Mouse (Mus musculus) intestine, embryonic 14.5 days (tissue): Measurements from ENCODE around the gene Myh14. TPM values are rescaled to one million over a fixed set of nuclear protein-coding genes. Genes with fewer than 3 reads are reported as not detected.
A peak's percentile ranks its signal among the peaks of the same experiment; 100 is the strongest.

Experiments used
- ATAC-seq: fragments of 200-750 bp; cut with Nextera tagmentation; replicated peaks from 2 replicates; pipeline ENCODE4 v1.8.0; 2017; ENCODE audit warnings: low read depth, moderate number of reproducible peaks, moderate TSS enrichment, moderate library complexity; ENCODE audit not compliant: low FRiP score, low TSS enrichment
- DNase-seq: peaks from one replicate; pipeline ENCODE4 v3.0.0-alpha.2; 2018; ENCODE audit warnings: low spot score
- H3K27ac ChIP-seq: fragments of 300-500 bp; sonication (generic); 2 replicates; pipeline ENCODE4 v1.5.1; 2014; ENCODE audit warnings: low read depth, mild to moderate bottlenecking, control low read depth
- H3K27me3 ChIP-seq: fragments of 300-500 bp; sonication (generic); replicated peaks from 2 replicates; pipeline ENCODE4 v1.6.1; 2014; ENCODE audit warnings: low read length, control low read depth; ENCODE audit not compliant: control insufficient read depth, insufficient read depth
- H3K36me3 ChIP-seq: fragments of 300-500 bp; sonication (generic); 2 replicates; pipeline ENCODE4 v1.6.1; 2014; ENCODE audit warnings: low read length, control low read depth; ENCODE audit not compliant: control insufficient read depth, insufficient read depth
- H3K4me1 ChIP-seq: fragments of 300-500 bp; sonication (generic); replicated peaks from 2 replicates; pipeline ENCODE4 v1.6.1; 2014; ENCODE audit warnings: low read length, control low read depth, mixed read lengths; ENCODE audit not compliant: control insufficient read depth, insufficient read depth
- H3K4me2 ChIP-seq: fragments of 300-500 bp; sonication (generic); 2 replicates; pipeline ENCODE4 v1.6.1; 2014; ENCODE audit warnings: low read length
- H3K4me3 ChIP-seq: fragments of 300-500 bp; sonication (generic); 2 replicates; pipeline ENCODE4 v1.5.1; 2014; ENCODE audit warnings: low read depth, low read length, control low read depth, mixed read lengths
- H3K9ac ChIP-seq: fragments of 300-500 bp; sonication (generic); 2 replicates; pipeline ENCODE4 v1.6.1; 2014; ENCODE audit warnings: mild to moderate bottlenecking, low read length
- H3K9me3 ChIP-seq: fragments of 300-500 bp; sonication (generic); 2 replicates; pipeline ENCODE4 v1.6.1; 2016; ENCODE audit warnings: low read length, control low read depth; ENCODE audit not compliant: control insufficient read depth
- WGBS: fragments of 180-500 bp; shearing (Covaris S2); extraction: QIAGEN DNeasy Blood & Tissue Kit; methylation state at CpG from one replicate; pipeline ENCODE4 v1.1.7; 2014; 5-methylcytosine and 5-hydroxymethylcytosine counted together
- polyA plus RNA-seq: library from polyadenylated mRNA; unstranded; fragments of >200 nt; fragmentation: Nextera tagmentation; extraction: Ambion mirVana; gene quantifications from 2 replicates; pipeline ENCODE4 v1.2.1, GENCODE M21; 2014

Myh14 gene
- polyA plus RNA-seq, 1 experiment from 2014 or later: 33.4 TPM

GRCm38 (mm10) chr7:44683656-44684055 is 13.0 kb upstream of the Myh14 start:
- no peak overlapping the region for H3K9ac ChIP-seq
- DNase-seq: no peak
- H3K9me3 ChIP-seq: no peaks in the 10 kb centered on the region
- H3K27ac ChIP-seq: no peak overlapping the region
- no peak overlapping the region for H3K4me3 ChIP-seq
- H3K27me3 ChIP-seq: no peaks in the 10 kb centered on the region
- ATAC-seq: no peak
- no peak overlapping the region for H3K4me2 ChIP-seq
- H3K36me3 ChIP-seq: no peaks in the 10 kb centered on the region
- WGBS: 59% methylated on average over 8 of the region's 8 CpGs
- H3K4me1 ChIP-seq: 0 out of 2 replicates have a peak, but pooled peaks cover 2% of the 10 kb centered on the region

DNA sequence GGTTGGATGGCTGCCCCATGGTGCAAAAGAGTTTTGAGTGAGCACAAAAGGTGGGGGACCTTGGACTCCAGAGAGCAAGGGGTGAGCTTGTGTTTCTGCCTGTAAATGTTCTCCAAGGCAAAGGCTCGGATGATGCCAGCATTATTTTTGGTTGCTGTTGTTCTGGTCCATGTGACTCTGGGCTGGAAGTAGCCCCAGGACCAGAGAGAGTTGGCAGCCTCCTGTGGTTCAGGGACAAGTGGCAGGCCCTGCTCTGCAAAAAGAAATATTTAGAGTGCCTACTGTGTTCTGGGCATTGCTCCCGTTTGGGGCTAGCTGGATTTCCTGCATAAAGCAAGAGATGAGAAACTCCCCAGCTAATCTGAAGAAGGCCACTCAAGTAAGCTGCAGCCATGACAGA is 6.0 kb upstream of the Myh14 start:
- 56% methylated on average over 2 of the region's 2 CpGs for WGBS
- no peak for ATAC-seq

GRCm38 (mm10) chr7:44676126-44676525 is 5.5 kb upstream of the Myh14 start:
- Histone ChIP-seq H3K4me3 (no peak overlapping the region), H3K4me1 (no peaks in the 10 kb centered on the region), H3K36me3 (no peaks in the 10 kb centered on the region), H3K9ac (no peak overlapping the region), H3K4me2 (no peak overlapping the region), H3K9me3 (0 out of 2 replicates have a peak, but pooled peaks cover 2% of the 10 kb centered on the region), H3K27me3 (peaks cover 4% of the 10 kb centered on the region; the same call in 1 of the 2 replicates), H3K27ac (no peak overlapping the region)
- whole genome bisulfite sequencing: 61% methylated on average over 4 of the region's 4 CpGs
- ATAC-seq (no peak), DNase-seq (no peak)

More for the DNA sequence above, 6.0 kb upstream of the Myh14 start:
- Histone ChIP-seq H3K4me3 (no peak overlapping the region), H3K4me1 (no peaks in the 10 kb centered on the region), H3K9me3 (0 out of 2 replicates have a peak, but pooled peaks cover 2% of the 10 kb centered on the region), H3K9ac (no peak overlapping the region), H3K4me2 (no peak overlapping the region), H3K36me3 (no peaks in the 10 kb centered on the region), H3K27me3 (no peaks in the 10 kb centered on the region), H3K27ac (no peak overlapping the region)
- DNase-seq: no peak

- Histone ChIP-seq H3K27me3 (peaks cover 14% of the 10 kb centered on the region; the same call in 1 of the 2 replicates), H3K27ac (no peak overlapping the region), H3K4me2 (no peak overlapping the region), H3K9me3 (0 out of 2 replicates have a peak, but pooled peaks cover 2% of the 10 kb centered on the region), H3K36me3 (no peaks in the 10 kb centered on the region), H3K4me3 (no peak overlapping the region), H3K9ac (no peak overlapping the region), H3K4me1 (0 out of 2 replicates have a peak, but pooled peaks cover 2% of the 10 kb centered on the region)
- ATAC-seq (no peak), DNase-seq (no peak)
- WGBS: 83% methylated on average over 6 of the region's 6 CpGs
Measured at GRCm38 (mm10) chr7:44675171-44675570, 4.5 kb upstream of the Myh14 start.

- no peaks in the 10 kb centered on the region for H3K36me3 ChIP-seq
- H3K9ac ChIP-seq: no peak overlapping the region
- H3K4me3 ChIP-seq: no peak overlapping the region
- DNase-seq: no peak
- H3K4me2 ChIP-seq: no peak overlapping the region
- ATAC-seq: no peak
- 73% methylated on average over 4 of the region's 4 CpGs for WGBS
- H3K27me3 ChIP-seq: peaks cover 18% of the 10 kb centered on the region
- H3K9me3 ChIP-seq: 0 out of 2 replicates have a peak, but pooled peaks cover 2% of the 10 kb centered on the region
- no peak overlapping the region for H3K27ac ChIP-seq
- 0 out of 2 replicates have a peak, but pooled peaks cover 2% of the 10 kb centered on the region for H3K4me1 ChIP-seq
Measured at GRCm38 (mm10) chr7:44674511-44674910, 3.9 kb upstream of the Myh14 start.

- H3K27me3 ChIP-seq: peaks cover 24% of the 10 kb centered on the region
- H3K36me3 ChIP-seq: no peaks in the 10 kb centered on the region
- WGBS: 70% methylated on average over 5 of the region's 5 CpGs
- 0 out of 2 replicates have a peak, but pooled peaks cover 2% of the 10 kb centered on the region for H3K9me3 ChIP-seq
- H3K27ac ChIP-seq: no peak overlapping the region
- H3K9ac ChIP-seq: no peak overlapping the region
- H3K4me3 ChIP-seq: no peak overlapping the region
- H3K4me1 ChIP-seq: 0 out of 2 replicates have a peak, but pooled peaks cover 2% of the 10 kb centered on the region
- DNase-seq: no peak
- H3K4me2 ChIP-seq: no peak overlapping the region
- ATAC-seq: no peak
Measured at GRCm38 (mm10) chr7:44672193-44672592, 1.6 kb upstream of the Myh14 start.

- 0 out of 2 replicates have a peak, but pooled peaks cover 2% of the 10 kb centered on the region for H3K4me1 ChIP-seq
- H3K9me3 ChIP-seq: no peaks in the 10 kb centered on the region; the same call in 1 of the 2 replicates
- H3K9ac ChIP-seq: no peak overlapping the region
- peak; percentile 68 for DNase-seq
- 0 out of 2 replicates have a peak overlapping the region, but pooled peaks have one; percentile 10 for H3K27ac ChIP-seq
- WGBS: 15% methylated on average over 21 of the region's 21 CpGs
- H3K4me3 ChIP-seq: peak overlapping the region; percentile 8; the same call in 1 of the 2 replicates
- peak overlapping the region; percentile 9; the same call in 1 of the 2 replicates for H3K4me2 ChIP-seq
- peaks cover 24% of the 10 kb centered on the region for H3K27me3 ChIP-seq
- no peak; the same call in 1 of the 2 replicates for ATAC-seq
- no peaks in the 10 kb centered on the region for H3K36me3 ChIP-seq
Measured at GRCm38 (mm10) chr7:44669103-44669502, 1.5 kb downstream of the Myh14 start.

GRCm38 (mm10) chr7:44667996-44668738 is 2.5 kb downstream of the Myh14 start:
- Histone ChIP-seq H3K36me3 (no peaks in the 10 kb centered on the region), H3K4me2 (peak overlapping the region; percentile 9), H3K4me3 (no peak overlapping the region), H3K27ac (peak overlapping the region; percentile 10; the same call in 1 of the 2 replicates), H3K27me3 (peaks cover 24% of the 10 kb centered on the region), H3K9me3 (no peaks in the 10 kb centered on the region; the same call in 1 of the 2 replicates), H3K4me1 (0 out of 2 replicates have a peak, but pooled peaks cover 2% of the 10 kb centered on the region), H3K9ac (no peak overlapping the region)
- DNase-seq (peak; percentile 59), ATAC-seq (peak; percentile 47)
- 60% methylated on average over 13 of the region's 13 CpGs for WGBS
